Mouse (Mus musculus): ENCODE results near the gene Tpst2.

Gene Tpst2

DNA sequence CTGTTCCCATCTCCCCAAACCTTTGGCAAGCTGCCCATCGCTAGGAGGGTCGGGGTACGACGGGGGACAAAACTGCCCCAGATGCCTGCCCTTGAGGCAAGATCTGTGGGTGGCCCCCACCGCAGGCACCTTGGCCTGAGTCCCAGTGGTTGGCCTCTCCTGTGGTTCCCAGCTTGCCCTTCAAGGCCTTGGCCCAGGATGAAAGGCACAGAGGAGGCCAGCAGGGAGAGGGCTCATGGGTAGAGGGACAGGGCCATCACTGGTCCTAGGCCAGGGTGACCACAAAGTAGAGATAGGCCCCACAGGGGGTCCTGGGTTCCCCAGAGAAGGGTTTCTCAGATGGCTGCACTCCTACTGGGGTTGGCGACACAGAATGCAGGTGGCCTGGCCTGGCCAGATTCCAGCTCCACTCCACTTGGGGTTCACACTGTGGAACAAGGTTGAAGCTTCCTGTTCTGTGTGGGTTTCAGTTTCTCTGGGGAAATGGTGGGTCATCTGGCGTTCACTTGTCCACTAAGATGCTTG lies 22.1 kb upstream of the Tpst2 start:
- DNase-seq (ENCODE audit: low read depth, low spot score) = no peak

DNA sequence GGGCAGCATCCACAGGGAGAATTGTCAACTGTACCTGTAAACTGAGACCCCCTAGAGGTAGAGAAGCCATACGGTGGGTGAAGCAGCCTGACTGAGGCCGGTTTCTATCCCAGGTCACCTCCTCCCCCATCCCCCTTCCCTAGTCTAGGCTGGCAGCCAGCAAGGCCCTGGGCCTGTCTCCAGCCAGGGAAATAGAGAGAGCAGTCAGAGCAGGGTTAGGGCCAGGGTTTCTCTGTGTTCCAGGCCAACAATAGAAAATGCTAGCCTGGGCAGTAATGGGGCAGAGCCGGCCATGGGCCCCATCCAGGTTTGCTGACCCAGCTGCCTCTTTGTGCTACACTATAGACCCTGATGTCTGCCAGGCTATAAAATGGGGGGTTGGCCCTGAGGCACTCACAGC lies 21.1 kb upstream of the Tpst2 start, which contains the start of gene Crybb1:
Gene Crybb1 (plus strand): TSS at position 390 of the 400 bp plus-strand sequence.
- no peak for DNase-seq (ENCODE audit: low read depth, low spot score)

DNA sequence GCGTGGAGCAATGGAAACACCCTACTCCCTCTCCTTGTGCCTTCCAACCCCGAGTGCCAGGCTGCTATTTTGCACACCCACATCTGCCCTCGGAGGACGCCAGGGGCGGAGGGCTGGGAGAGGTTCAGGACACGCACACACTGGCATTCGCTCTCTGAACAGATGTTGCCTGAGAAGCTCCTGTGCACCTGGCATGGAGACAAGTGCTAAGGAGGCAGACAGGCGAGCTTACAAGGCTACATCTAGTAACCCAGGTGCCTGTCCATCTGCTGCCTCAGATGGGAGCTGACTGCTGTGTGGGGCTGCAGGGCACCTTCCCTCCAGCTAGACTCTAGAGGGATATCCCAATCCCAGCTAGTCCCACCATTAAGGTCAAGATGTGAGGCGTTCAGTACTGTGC lies 20.0 kb upstream of the Tpst2 start:
- no peak for DNase-seq (ENCODE audit: low read depth, low spot score)

DNA sequence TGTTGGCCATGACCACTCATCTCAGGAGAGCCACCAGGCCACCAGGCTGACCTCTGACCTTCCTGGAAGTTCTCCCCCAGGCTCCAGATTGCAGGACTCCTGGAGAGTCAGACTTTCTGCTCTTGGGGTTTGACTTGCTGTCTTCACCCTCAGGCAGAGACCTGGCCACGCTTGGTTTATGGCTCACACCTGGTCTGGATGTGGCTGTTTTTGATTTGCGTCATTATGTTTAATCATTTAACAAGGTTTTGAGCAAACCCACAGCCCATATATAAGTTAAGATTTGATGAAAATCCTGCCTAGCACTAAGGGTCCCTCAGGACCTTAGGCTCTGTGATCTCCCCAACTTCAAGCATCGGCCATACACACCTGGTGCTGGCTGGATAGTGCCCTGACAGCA lies 18.6 kb upstream of the Tpst2 start:
- DNase-seq (ENCODE audit: low read depth, low spot score) = no peak

DNA sequence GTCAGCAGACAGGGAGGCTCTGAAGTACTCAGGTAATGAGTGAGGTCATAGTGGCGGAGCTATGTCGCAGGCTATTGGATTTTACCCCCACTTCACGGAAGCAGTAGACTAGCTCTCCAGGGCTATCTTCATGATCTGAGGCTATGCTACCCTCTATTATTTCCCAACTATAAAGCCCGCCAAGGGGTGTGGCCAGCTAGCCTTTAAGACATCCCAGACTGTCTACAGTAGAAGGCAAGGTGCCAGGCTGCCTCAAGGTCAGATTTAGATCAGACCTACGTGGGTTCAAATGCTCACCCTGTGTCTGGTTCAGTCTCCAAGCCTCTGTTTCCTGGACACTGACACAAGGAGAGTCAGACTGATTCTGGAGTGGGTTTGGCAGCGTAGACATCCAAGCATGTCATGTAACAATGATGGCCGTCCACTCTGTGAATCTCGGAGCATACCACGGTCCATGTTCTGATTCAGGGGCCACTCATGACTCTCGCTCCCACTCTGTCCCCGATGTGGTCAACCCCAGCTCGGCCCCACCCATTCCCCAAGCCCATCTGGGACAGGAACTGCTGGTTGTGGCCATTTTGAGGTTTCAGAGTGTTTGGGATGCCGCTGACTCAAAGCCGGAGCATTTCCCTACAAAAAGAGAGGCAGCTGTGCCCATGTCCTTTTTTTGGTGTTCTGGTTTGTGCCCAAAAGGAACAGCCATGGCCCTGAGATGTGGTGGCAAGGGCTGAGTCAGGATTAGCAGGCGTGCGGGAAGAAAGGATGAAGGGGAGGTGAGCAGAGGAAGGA lies 16.4 kb upstream of the Tpst2 start:
- DNase-seq (ENCODE audit: low read depth, low spot score) = no peak

DNA sequence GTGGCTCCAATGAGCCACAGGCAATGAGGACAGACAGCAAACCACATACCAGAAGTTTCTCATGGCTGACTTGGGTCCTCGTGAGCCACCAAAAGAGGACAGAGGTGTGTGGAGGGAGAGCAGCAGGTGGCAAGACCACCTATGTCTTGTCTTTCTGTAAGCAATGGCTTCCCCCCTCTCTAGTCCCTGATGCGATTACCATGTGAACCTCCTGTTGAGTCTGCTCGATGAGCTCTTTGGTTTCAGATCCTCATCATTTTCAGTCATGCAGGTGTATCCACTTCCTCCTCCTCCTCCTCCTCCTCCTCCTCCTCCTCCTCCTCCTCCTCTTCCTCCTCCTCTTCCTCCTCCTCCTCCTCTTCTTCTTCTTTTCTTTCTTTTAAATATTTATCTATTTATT lies 15.7 kb upstream of the Tpst2 start:
- no peak for DNase-seq (ENCODE audit: low read depth, low spot score)

DNA sequence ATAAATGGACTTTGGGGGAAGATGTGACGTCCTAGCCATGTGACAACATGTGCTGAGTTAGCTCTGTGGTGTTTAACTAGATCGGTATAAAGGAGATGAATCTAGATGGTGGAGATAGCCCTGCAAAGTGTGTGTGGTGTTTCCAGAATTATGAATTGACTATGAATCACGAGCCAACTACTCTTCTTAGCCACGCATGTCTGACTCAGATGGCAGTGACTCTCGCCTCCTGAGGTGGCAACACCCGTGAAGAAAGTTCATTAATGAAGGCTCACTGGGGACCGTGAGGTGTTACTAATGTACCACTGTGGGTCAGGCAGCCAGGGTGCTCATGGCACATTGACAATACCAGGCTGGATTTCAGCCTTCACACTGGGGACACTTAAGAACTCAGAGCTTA lies 12.4 kb upstream of the Tpst2 start:
- DNase-seq (ENCODE audit: low read depth, low spot score) = peak; percentile 55

DNA sequence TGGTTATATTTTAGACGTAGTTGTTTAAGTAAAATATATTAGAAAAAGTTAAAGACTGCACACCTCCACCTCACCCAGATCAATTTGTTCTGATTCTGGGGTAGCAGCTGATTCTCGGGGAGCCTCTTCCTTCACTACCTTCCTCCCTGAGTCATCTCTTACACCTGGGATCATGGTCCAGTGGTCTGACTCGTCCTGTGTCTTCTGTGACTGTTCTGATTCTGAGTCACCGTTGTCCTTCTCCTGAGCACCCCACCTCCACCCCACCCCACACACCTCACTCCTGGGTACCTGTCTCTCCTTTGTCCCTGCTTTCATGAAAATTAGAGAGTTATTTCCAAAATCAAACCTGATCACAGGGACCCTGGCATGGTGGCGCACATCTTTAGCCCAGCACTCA lies 11.4 kb upstream of the Tpst2 start:
- no peak for DNase-seq (ENCODE audit: low read depth, low spot score)

DNA sequence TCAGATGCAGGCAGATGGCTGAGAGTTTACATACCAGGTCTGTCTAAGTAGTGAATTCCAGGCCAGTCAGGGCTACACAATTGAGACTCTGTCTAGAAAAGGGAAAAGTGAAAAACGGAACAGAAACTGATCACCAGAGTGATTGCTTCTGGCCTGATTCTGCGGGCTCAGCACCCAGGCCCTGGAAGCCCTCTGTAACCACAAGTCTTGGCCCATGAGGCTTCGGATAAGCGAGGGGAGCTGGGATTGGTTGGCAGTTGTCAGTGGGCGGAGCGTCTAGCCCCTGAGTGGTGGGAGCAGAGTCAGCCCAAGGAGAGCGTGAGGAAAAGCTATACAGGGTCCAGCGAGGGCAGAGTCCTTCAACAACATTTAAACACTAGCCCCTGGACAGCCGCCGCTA lies 11.0 kb upstream of the Tpst2 start:
- DNase-seq (ENCODE audit: low read depth, low spot score) = no peak

DNA sequence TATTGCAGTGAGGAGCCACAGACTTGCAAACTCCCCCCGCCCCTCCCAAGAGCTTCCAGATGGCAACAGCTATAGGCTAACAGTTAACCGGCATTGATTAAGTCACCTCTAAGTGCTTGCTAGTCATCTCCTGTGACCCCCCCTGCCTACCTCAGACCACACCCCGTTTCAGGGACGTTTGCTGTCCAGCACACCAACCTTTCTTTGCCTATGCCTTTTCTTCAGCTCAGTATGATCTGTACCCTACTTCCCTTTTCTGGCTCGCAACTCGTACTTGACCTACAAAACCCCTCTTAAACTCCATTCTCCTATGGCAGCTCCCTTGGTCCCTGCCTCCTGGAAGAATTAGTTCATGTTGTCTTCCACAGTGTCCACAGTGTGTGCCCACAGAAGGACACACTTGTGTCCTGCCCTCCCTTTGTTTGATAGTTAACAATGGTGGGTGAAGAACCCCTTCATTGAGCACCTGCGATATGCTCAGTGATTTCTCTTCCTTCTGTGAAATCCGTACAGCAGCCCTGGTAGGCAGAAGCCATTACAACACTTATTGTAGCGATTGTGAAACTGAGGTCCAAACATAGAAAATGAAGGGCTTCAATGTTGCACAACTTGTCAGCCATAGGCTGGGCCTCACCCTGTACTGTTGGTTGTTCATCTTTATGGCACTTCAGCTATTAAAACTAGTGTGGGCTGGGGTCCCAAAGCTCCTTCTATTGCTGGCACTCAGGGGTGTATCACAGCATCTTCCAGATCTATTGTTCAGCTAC lies 10.3 kb upstream of the Tpst2 start:
- no peak for DNase-seq (ENCODE audit: low read depth, low spot score)

DNA sequence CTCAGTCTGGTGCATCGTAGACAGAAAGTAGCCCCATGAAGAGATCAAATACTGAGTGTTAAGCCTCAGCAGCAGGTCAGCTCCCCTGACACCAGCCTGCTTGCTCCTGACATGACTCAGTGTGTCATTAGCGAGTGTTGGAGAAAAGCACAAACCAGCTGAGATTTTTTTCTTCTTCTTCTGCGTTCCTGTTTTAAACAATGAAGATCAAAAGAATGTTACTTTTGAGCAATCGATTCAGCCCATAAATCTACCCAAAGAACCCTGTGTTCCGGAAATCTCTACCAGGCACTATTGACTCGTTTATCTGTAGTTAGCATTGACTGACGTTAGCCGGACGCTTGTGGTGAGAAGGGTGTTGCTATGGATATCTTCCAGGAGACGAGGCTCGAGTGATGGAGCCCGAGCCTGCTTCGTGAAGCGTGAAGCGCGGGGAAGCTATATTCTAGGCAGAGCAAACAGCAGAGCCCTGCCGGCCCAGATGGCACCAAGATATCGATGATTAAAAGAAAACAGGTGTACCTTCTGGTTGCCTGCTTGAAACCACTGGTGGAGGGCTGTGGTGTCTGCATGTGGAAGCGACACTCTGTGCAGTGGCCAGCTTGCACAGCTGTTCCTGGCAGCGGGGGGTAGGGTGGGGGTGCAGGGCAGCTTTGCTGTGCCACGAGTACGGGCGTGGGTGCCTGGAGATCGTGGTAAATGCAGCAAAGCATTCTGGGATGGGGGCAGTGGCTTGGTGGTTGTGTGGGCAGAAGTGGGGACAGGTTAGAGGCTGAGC lies 5.5 kb upstream of the Tpst2 start:
- peak; percentile 89 for DNase-seq (ENCODE audit: low read depth, low spot score)

DNA sequence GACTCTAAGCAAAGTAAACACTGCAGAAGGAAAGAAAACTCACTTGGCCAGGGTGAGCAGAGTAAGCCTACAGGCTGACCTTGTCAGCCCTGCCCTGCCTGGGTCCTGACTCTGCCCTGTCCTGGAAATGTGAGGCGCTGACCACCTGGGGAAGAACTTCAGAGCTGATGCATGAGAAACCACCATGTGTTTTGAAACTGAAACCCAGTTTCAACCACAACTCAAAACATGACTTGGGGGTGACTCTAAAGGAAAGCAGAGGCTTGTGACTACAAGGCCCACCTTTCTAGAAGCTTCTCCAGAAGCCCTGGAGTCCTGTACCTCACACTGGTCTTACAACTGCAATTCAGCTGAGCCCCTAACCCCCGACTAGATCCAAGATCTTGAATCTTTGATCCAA lies 3.6 kb upstream of the Tpst2 start:
- DNase-seq (ENCODE audit: low read depth, low spot score) = peak; percentile 84

DNA sequence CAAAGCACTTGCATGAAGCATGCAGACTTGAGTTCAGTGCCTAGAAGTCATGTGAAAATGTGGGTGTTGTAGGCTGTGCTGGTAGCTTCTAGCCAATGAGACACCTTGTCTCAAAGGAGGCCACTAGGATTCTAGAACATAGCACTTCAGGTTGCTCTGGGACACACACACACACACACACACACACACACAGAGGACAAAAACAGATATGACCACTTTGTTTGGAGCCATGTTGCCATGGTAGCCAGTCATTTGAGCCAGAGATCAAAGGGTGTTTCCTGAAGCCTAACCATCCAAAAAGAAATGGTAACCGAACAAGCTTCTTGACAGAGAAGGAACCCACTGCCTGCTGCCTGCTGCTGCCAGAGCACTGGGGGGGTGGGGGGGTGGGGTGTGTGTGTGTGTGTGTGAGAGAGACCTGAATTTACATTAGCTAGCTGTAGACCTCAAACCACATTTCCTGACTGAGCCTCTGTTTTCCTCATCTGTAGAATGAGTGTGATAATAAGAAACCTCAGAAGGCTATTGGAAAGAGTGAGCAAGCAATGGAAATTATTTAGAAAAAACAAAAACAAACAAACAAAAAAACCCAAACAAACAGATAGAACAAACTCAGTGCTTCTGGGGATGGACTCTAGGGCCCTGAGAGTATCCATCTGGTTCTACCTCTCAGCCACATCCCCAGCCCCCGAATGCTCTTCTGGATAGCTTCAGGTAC lies 2.6 kb upstream of the Tpst2 start:
- DNase-seq (ENCODE audit: low read depth, low spot score) = peak; percentile 95

DNA sequence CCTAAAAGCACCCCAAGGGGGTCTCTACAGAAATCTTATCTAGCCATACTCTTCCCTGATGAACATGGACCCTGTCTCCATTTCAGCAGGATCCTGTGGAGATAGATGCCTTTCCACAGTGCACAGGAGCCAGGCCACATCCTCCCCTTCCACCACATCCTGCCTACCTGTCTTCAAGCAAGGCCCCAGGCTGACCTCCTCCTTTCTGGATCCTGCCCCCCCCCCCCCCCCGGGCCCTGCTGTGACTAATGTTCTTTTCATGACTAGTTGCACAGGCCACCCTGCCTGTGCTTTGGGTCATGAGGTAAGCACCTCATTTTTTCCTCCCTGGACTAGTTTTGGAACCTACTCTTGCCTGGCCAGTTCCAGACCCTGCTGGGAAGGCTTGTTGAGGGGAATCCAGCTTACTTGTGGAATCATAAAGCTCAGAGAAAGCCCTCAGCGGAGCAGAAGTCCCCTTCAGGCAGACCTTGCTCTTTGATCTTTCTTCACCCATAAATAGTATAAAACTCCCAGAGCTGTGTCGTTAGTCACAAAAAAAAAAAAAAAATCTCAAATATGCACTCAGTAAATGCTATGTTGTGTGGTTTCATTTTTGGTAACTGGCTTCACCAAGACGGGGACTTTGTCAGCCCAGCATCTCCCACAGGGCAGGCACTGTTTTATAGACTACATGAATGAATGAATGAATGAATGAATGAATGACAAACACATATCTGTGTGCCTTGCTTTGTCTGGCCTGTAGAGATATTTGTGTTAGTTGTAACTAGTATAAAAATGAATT lies 1.3 kb upstream of the Tpst2 start:
- peak; percentile 90 for DNase-seq (ENCODE audit: low read depth, low spot score)

DNA sequence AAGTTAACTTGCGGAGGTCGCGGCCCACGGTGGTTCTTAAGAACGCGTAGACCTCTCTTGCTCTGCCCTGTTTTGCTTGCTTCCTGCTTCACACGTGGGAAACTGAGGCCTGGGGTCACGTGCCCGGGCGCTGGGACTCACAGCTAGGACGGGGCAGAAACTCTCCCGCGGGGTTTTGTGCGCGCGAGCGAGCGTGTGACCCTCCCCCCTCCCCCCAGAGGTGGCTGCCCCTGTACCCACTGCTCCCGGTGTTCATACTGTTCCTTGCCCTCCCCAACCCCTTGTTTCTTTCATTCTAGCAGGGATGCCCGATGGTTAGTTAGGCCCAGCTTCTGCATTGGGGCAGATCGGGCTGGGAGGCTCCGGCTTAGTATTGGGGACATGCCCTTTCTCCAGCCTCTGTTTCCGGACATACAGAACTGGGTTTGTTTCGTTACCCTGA lies 437 bp downstream of the Tpst2 start:
- DNase-seq (ENCODE audit: low read depth, low spot score) = no peak

DNA sequence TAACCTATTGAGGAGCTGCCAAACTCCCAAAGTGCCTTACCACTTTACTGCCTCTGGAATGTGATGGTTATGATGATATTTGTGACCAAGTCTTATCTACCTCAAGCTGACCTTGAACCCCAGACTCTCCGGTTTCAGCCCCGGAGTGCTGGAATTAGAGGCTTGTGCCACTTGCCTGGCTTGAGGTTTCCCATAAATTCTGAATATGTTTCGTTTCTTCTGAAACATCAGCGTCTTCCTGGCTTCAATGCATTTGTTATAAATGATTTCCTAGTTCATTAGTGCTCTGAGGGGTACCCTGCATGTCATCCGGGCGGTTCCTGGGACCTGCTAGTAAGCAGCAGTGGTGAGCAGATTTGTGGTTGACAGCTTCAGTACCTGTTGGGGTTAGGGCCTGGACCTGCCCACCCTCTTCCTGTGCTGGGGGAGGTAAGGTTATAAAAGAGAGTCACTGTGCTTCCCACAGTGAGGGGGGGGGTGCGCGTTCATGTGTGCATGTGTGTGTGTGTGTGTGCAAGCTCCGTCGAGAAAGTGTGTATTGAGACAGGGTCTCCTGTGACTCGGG lies 1.5 kb downstream of the Tpst2 start:
- DNase-seq (ENCODE audit: low read depth, low spot score) = peak; percentile 70

DNA sequence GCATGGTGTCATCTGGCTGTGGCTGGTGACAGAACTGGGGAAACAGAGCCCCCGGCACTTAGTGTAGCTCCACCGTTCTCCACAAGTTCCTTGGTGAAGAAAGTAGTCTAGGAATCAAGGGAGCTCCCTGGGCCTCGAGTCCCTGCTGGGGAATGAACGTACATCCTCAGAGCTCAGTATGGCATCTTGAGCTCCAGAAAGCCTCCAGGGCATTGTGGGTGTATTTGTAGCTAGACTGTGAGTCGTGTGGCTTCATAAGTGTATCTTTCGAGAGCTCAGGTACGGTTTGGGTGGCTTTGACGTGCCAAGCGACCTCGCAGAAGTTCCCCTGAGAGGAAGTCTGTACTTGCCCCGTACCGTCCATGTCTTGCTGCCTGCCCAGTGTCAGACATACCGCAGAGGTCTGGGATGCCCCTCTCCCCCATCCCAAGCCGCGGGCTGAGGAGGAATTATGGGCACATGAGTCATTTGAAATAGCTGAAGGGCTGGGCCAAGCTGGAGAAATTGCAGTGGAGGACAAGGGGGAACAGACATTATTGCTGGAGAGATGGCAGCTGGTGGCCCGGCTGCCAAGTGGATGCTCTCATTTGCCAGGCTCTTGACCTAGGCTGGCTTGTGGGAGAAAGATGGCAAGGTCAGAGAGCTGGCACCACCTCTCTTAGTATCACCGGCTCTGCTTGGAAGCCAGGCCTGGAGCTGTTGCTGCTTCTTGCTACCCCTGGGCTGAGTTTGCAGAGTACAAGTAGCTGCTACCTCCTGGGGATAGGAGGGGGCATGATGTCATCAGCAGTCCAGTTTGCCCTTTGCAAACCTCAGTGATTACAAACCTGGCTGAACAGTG lies 2.9 kb downstream of the Tpst2 start:
- DNase-seq (ENCODE audit: low read depth, low spot score) = peak; percentile 42

DNA sequence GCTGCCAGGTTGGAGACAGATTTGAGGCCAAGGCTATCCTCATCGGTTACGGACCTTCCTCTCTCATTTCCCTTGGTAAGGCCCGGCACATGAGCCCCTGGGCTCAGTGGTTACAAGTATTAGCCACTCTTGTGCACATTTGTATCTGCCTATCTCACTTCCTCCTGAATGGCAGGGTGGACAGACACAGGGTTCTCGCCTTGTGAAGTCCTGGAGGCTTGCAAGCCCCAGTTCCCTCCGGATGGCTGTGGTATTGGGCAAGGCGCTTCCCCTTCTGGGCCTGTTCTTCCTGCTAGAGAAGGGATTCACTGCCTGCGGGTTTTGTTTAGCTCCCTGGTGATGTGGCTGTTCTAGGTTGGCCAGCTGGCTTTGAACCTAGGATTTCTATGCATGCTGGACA lies 3.7 kb downstream of the Tpst2 start:
- no peak for DNase-seq (ENCODE audit: low read depth, low spot score)

All from CD4-positive helper T cell, adult 2 months (primary cell).